Mouse (Mus musculus): ENCODE results near the gene Mapk1ip1. TPM values are rescaled to one million over a fixed set of nuclear protein-coding genes. Genes with fewer than 3 reads are reported as not detected.

Mapk1ip1 gene
- polyA plus RNA-seq, 1 experiment from 2014 or later, result 20.0 TPM

- Histone ChIP-seq H3K4me1 (no peaks in the 10 kb centered on the region), H3K4me3 (no peak overlapping the region), H3K27me3 (replicated peaks) (no peaks in the 10 kb centered on the region), H3K9me3 (no peaks in the 10 kb centered on the region), H3K27ac (no peak overlapping the region), H3K9ac (no peak overlapping the region), H3K36me3 (no peaks in the 10 kb centered on the region), H3K4me2 (replicated peaks) (no peak overlapping the region)
- WGBS, result 86% methylated on average over 19 of the region's 19 CpGs
- ATAC-seq (ENCODE audit: low FRiP score, low read depth), result no peak
Observed at GRCm38 (mm10) chr7:138824995-138825756, 20.9 kb downstream of the Mapk1ip1 start.

- 81% methylated on average over 6 of the region's 6 CpGs for WGBS
- Histone ChIP-seq H3K4me1 (no peaks in the 10 kb centered on the region), H3K4me2 (replicated peaks) (no peak overlapping the region), H3K27ac (no peak overlapping the region), H3K9me3 (no peaks in the 10 kb centered on the region), H3K36me3 (no peaks in the 10 kb centered on the region), H3K27me3 (replicated peaks) (no peaks in the 10 kb centered on the region), H3K9ac (no peak overlapping the region), H3K4me3 (no peak overlapping the region)
- no peak for ATAC-seq (ENCODE audit: low FRiP score, low read depth)
Observed at GRCm38 (mm10) chr7:138824423-138824822, 21.6 kb downstream of the Mapk1ip1 start.

- H3K4me2 ChIP-seq (replicated peaks), result no peak overlapping the region
- H3K9me3 ChIP-seq, result no peaks in the 10 kb centered on the region
- no peak overlapping the region for H3K27ac ChIP-seq
- H3K27me3 ChIP-seq (replicated peaks), result no peaks in the 10 kb centered on the region
- ATAC-seq (ENCODE audit: low FRiP score, low read depth), result no peak
- no peak overlapping the region for H3K9ac ChIP-seq
- 50% methylated on average over 4 of the region's 4 CpGs for WGBS
- no peak overlapping the region for H3K4me3 ChIP-seq
- 0 out of 2 replicates have a peak, but pooled peaks cover 2% of the 10 kb centered on the region for H3K4me1 ChIP-seq
- H3K36me3 ChIP-seq, result no peaks in the 10 kb centered on the region
Observed at GRCm38 (mm10) chr7:138818314-138818713, 27.8 kb downstream of the Mapk1ip1 start.

GRCm38 (mm10) chr7:138813213-138813875, 32.7 kb downstream of the Mapk1ip1 start:
- Histone ChIP-seq H3K4me1 (0 out of 2 replicates have a peak, but pooled peaks cover 7% of the 10 kb centered on the region), H3K27me3 (replicated peaks) (no peaks in the 10 kb centered on the region), H3K9ac (no peak overlapping the region), H3K27ac (no peak overlapping the region; the same call in 1 of the 2 replicates), H3K4me3 (no peak overlapping the region), H3K4me2 (replicated peaks) (no peak overlapping the region), H3K9me3 (no peaks in the 10 kb centered on the region), H3K36me3 (no peaks in the 10 kb centered on the region)
- ATAC-seq (ENCODE audit: low FRiP score, low read depth), result no peak
- 70% methylated on average over 11 of the region's 11 CpGs for WGBS

- H3K4me1 ChIP-seq, result no peaks in the 10 kb centered on the region
- 86% methylated on average over 3 of the region's 3 CpGs for WGBS
- peaks cover 11% of the 10 kb centered on the region for H3K9me3 ChIP-seq
- no peak overlapping the region for H3K9ac ChIP-seq
- no peak overlapping the region for H3K4me2 ChIP-seq (replicated peaks)
- no peak for ATAC-seq (ENCODE audit: low FRiP score, low read depth)
- no peaks in the 10 kb centered on the region for H3K27me3 ChIP-seq (replicated peaks)
- no peak overlapping the region for H3K27ac ChIP-seq
- H3K36me3 ChIP-seq, result no peaks in the 10 kb centered on the region
- no peak overlapping the region for H3K4me3 ChIP-seq
Observed at GRCm38 (mm10) chr7:138807146-138807545, 38.9 kb downstream of the Mapk1ip1 start.

GRCm38 (mm10) chr7:138803386-138803785, 42.7 kb downstream of the Mapk1ip1 start:
- H3K4me3 ChIP-seq, result no peak overlapping the region
- H3K36me3 ChIP-seq, result no peaks in the 10 kb centered on the region
- H3K4me1 ChIP-seq, result no peaks in the 10 kb centered on the region
- no peak for ATAC-seq (ENCODE audit: low FRiP score, low read depth)
- H3K9ac ChIP-seq, result no peak overlapping the region
- 56% methylated on average over 4 of the region's 4 CpGs for WGBS
- peaks cover 11% of the 10 kb centered on the region for H3K9me3 ChIP-seq
- H3K27ac ChIP-seq, result no peak overlapping the region
- no peak overlapping the region for H3K4me2 ChIP-seq (replicated peaks)
- H3K27me3 ChIP-seq (replicated peaks), result no peaks in the 10 kb centered on the region

GRCm38 (mm10) chr7:138788109-138788508, 58.0 kb downstream of the Mapk1ip1 start:
- WGBS, result 79% methylated on average over 5 of the region's 5 CpGs
- H3K9me3 ChIP-seq, result no peaks in the 10 kb centered on the region
- no peaks in the 10 kb centered on the region for H3K4me1 ChIP-seq
- no peaks in the 10 kb centered on the region for H3K27me3 ChIP-seq (replicated peaks)
- H3K36me3 ChIP-seq, result no peaks in the 10 kb centered on the region
- no peak for ATAC-seq (ENCODE audit: low FRiP score, low read depth)
- no peak overlapping the region for H3K4me2 ChIP-seq (replicated peaks)
- H3K9ac ChIP-seq, result no peak overlapping the region
- no peak overlapping the region for H3K4me3 ChIP-seq
- H3K27ac ChIP-seq, result no peak overlapping the region

Other genes starting within 250 kb of the Mapk1ip1 start
- 75.1 and 81.4 TPM in 2 replicates for gene Ppp2r2d, start 194 bp downstream of the Mapk1ip1 start, polyA plus RNA-seq (2016; fragmentation: Nextera tagmentation; extraction: Ambion mirVana)
- 84.2 and 85.6 TPM in 2 replicates for gene Bnip3, start 63.2 kb upstream of the Mapk1ip1 start, polyA plus RNA-seq (2016; fragmentation: Nextera tagmentation; extraction: Ambion mirVana)
- gene Jakmip3, start 94.5 kb upstream of the Mapk1ip1 start, polyA plus RNA-seq (2016; fragmentation: Nextera tagmentation; extraction: Ambion mirVana), result 4.1 and 5.5 TPM in 2 replicates
- gene Dpysl4, start 239.7 kb upstream of the Mapk1ip1 start, polyA plus RNA-seq (2016; fragmentation: Nextera tagmentation; extraction: Ambion mirVana), result 425 and 434 TPM in 2 replicates

Data from neural tube, embryonic 12.5 days (tissue).